ENCODE assay signal across 20 mouse cellular contexts in the genomic region with DNA sequence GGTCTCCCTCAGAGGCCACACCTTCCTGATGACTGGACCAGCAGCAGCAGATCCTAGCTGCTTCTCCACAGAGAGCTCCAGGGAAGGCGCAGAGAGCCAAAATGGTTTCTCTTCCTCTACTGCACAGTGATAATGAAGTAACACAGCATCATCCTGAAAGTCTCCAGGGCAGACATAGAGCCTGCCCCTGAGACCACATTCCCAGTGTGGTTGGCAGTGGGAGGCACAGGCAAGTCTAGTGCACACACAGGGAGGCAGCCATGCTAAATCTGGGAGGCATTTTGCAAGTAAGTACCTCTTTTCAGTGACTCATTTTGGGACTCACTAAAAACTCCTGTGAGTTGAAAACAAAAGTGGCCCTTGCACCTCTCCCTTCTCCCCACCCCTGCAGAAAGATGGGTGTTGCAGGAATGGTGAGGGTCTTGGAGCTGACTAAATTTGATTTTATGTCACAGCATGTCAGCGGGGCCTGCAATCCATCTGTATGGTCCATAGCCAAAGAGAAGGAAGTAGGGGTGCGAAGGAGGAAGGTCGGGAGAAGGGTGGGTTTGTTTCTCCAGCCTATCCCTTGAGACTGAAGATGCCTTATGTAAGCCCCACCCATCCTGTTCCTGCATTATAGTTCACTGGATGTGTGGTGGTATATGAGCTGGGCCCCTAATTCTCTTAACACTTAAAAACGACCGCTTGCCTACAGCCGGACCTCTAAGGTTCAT. TPM values are rescaled to one million over a fixed set of nuclear protein-coding genes. Genes with fewer than 3 reads are reported as not detected.
DNase-seq lines count a peak whose midpoint lies in the region; ATAC-seq and TF ChIP-seq lines count a peak whose summit lies in the region.
"Had no signal": no experiment of that assay in that cellular context is flagged by ENCODE, and none has a peak within 500 bp of the region (broad histone marks: within the 10 kb centered on the region; RNA-seq: fewer than 3 reads in every experiment).

No protein-coding gene starts in this region.

- H3K27me3 ChIP-seq in forebrain, embryonic 14.5 days (replicated peaks; ENCODE audit: control insufficient read depth, insufficient read depth, low read length) = no peaks in the 10 kb centered on the region
- no peaks in the 10 kb centered on the region for H3K27me3 ChIP-seq in forebrain, embryonic 13.5 days
- H3K27me3 ChIP-seq in intestine, embryonic 16.5 days (replicated peaks; ENCODE audit: control insufficient read depth, insufficient read depth, low read length) = no peaks in the 10 kb centered on the region
- no peaks in the 10 kb centered on the region for H3K27me3 ChIP-seq in intestine, postnatal 0 days (replicated peaks; ENCODE audit: control insufficient read depth, insufficient read depth, low read length)
- H3K27me3 ChIP-seq: embryonic facial prominence, embryonic 12.5 days; limb, embryonic 12.5 days; stomach, embryonic 15.5 days had no signal

- H3K27ac ChIP-seq in forebrain, embryonic 14.5 days (ENCODE audit: low read depth, low read length) = 0 out of 2 replicates have a peak overlapping the region, but pooled peaks have one; percentile 4
- no peak overlapping the region for H3K27ac ChIP-seq in forebrain, embryonic 13.5 days
- H3K27ac ChIP-seq in intestine, embryonic 16.5 days (ENCODE audit: low read length) = peak overlapping the region; percentile 25; the same call in 1 of the 2 replicates
- no peak overlapping the region for H3K27ac ChIP-seq in intestine, postnatal 0 days (ENCODE audit: low read depth, low read length)
- peak overlapping the region; percentile 23; the same call in 1 of the 2 replicates for H3K27ac ChIP-seq in bone marrow macrophage, adult 2 months (ENCODE audit: insufficient read depth, low read depth, low read length)
- H3K27ac ChIP-seq in macrophage = 0 out of 2 replicates have a peak overlapping the region, but pooled peaks have one; percentile 13
- H3K27ac ChIP-seq: embryonic facial prominence, embryonic 12.5 days; heart, adult 2 months; kidney, postnatal 0 days; limb, embryonic 12.5 days; stomach, embryonic 15.5 days had no signal

- H3K9ac ChIP-seq in forebrain, embryonic 14.5 days (ENCODE audit: low read length) = no peak overlapping the region
- H3K9ac ChIP-seq in forebrain, embryonic 13.5 days = no peak overlapping the region
- no peak overlapping the region for H3K9ac ChIP-seq in intestine, embryonic 16.5 days (ENCODE audit: low read depth, low read length)
- no peak overlapping the region for H3K9ac ChIP-seq in intestine, postnatal 0 days (ENCODE audit: low read depth, low read length)
- H3K9ac ChIP-seq: embryonic facial prominence, embryonic 12.5 days; limb, embryonic 12.5 days; liver, postnatal 0 days; stomach, embryonic 15.5 days had no signal

- peaks cover 20% of the 10 kb centered on the region for H3K4me1 ChIP-seq in forebrain, embryonic 14.5 days (ENCODE audit: control insufficient read depth, insufficient read depth, low read length)
- H3K4me1 ChIP-seq in forebrain, embryonic 13.5 days = peaks cover 26% of the 10 kb centered on the region
- H3K4me1 ChIP-seq in intestine, embryonic 16.5 days (ENCODE audit: control insufficient read depth, insufficient read depth, low read length) = peaks cover 16% of the 10 kb centered on the region
- H3K4me1 ChIP-seq in intestine, postnatal 0 days (replicated peaks; ENCODE audit: control insufficient read depth, insufficient read depth, low read length) = peaks cover 4% of the 10 kb centered on the region; the same call in 1 of the 2 replicates
- peaks cover 41% of the 10 kb centered on the region for H3K4me1 ChIP-seq in bone marrow macrophage, adult 2 months (ENCODE audit: control insufficient read depth, insufficient read depth, low read length)

- no peak overlapping the region for H3K4me3 ChIP-seq in forebrain, embryonic 14.5 days (ENCODE audit: low read depth, low read length)
- H3K4me3 ChIP-seq in forebrain, embryonic 13.5 days = no peak overlapping the region
- no peak overlapping the region for H3K4me3 ChIP-seq in intestine, embryonic 16.5 days (ENCODE audit: low read length)
- H3K4me3 ChIP-seq in intestine, postnatal 0 days (ENCODE audit: low read depth, low read length) = no peak overlapping the region
- H3K4me3 ChIP-seq in bone marrow macrophage, adult 2 months (ENCODE audit: insufficient read depth, low read length) = no peak overlapping the region
- H3K4me3 ChIP-seq in macrophage (ENCODE audit: inconsistent target) = no peak overlapping the region
- H3K4me3 ChIP-seq: embryonic facial prominence, embryonic 12.5 days; heart, adult 2 months; limb, embryonic 12.5 days; stomach, embryonic 15.5 days had no signal

- H3K4me2 ChIP-seq in forebrain, embryonic 14.5 days (ENCODE audit: low read length) = no peak overlapping the region
- H3K4me2 ChIP-seq in forebrain, embryonic 13.5 days = no peak overlapping the region
- H3K4me2 ChIP-seq in intestine, embryonic 16.5 days (ENCODE audit: low read depth, low read length) = no peak overlapping the region
- no peak overlapping the region for H3K4me2 ChIP-seq in intestine, postnatal 0 days (replicated peaks; ENCODE audit: low read depth)
- H3K4me2 ChIP-seq: embryonic facial prominence, embryonic 12.5 days; limb, embryonic 12.5 days; liver, embryonic 11.5 days; stomach, embryonic 15.5 days had no signal

- WGBS in forebrain, embryonic 14.5 days = 86% methylated on average over 7 of the region's 7 CpGs
- WGBS in forebrain, embryonic 13.5 days = 87% methylated on average over 7 of the region's 7 CpGs
- 77% methylated on average over 7 of the region's 7 CpGs for WGBS in intestine, embryonic 16.5 days
- 81% methylated on average over 7 of the region's 7 CpGs for WGBS in intestine, postnatal 0 days
- 77% methylated on average over 7 of the region's 7 CpGs for WGBS in macrophage (ENCODE audit: missing documents)

- H3K9me3 ChIP-seq in forebrain, embryonic 14.5 days (replicated peaks; ENCODE audit: control insufficient read depth, low read length) = no peaks in the 10 kb centered on the region
- H3K9me3 ChIP-seq in forebrain, embryonic 13.5 days (replicated peaks) = no peaks in the 10 kb centered on the region
- H3K9me3 ChIP-seq in intestine, embryonic 16.5 days (ENCODE audit: control insufficient read depth, low read length) = no peaks in the 10 kb centered on the region
- H3K9me3 ChIP-seq in intestine, postnatal 0 days (ENCODE audit: control insufficient read depth) = no peaks in the 10 kb centered on the region
- H3K9me3 ChIP-seq: embryonic facial prominence, embryonic 12.5 days; limb, embryonic 12.5 days; stomach, embryonic 15.5 days had no signal

- no peak for ATAC-seq in forebrain, embryonic 14.5 days
- no peak for ATAC-seq in forebrain, embryonic 13.5 days
- no peak for ATAC-seq in intestine, embryonic 16.5 days
- ATAC-seq in intestine, postnatal 0 days = no peak
- ATAC-seq: liver, postnatal 0 days; lung, postnatal 0 days had no signal

- no peak for TF ChIP-seq POLR2A in bone marrow macrophage, adult 2 months (IDR thresholded peaks at IDR 0.05; ENCODE audit: borderline replicate concordance, low read depth, low read length)

- peaks cover 24% of the 10 kb centered on the region for H3K79me2 ChIP-seq in macrophage (ENCODE audit: inconsistent target)

- DNase-seq in forebrain, embryonic 14.5 days (ENCODE audit: low spot score) = no peak
- no peak for DNase-seq in urinary bladder, postnatal 25 days (ENCODE audit: low spot score)
- no peak for DNase-seq in lung, postnatal 10 days
- DNase-seq: adrenal gland, postnatal 25 days; gastrocnemius, postnatal 14 days; heart, adult 2 months; heart, postnatal 4 days; kidney, adult 2 months; liver, postnatal 0 days had no signal

- no peaks in the 10 kb centered on the region for H3K36me3 ChIP-seq in forebrain, embryonic 14.5 days (ENCODE audit: control insufficient read depth, insufficient read depth, low read length)
- H3K36me3 ChIP-seq in forebrain, embryonic 13.5 days (ENCODE audit: poor library complexity, severe bottlenecking) = no peaks in the 10 kb centered on the region
- H3K36me3 ChIP-seq in intestine, embryonic 16.5 days (ENCODE audit: control insufficient read depth, insufficient read depth, low read length) = no peaks in the 10 kb centered on the region
- H3K36me3 ChIP-seq in intestine, postnatal 0 days (ENCODE audit: control insufficient read depth, insufficient read depth) = no peaks in the 10 kb centered on the region
- no peaks in the 10 kb centered on the region for H3K36me3 ChIP-seq in macrophage (ENCODE audit: inconsistent target)
- H3K36me3 ChIP-seq: embryonic facial prominence, embryonic 12.5 days; limb, embryonic 12.5 days; stomach, embryonic 15.5 days had no signal

- no peak for TF ChIP-seq CTCF in intestine, postnatal 0 days (IDR thresholded peaks at IDR 0.05; ENCODE audit: low read depth)
- no peak for TF ChIP-seq CTCF in bone marrow macrophage, adult 2 months (IDR thresholded peaks at IDR 0.05; ENCODE audit: low read depth, low read length)

RNA-seq across cellular contexts. Expression of a gene that starts 2.3 kb away (rescaled TPM):
- polyA plus RNA-seq in forebrain, embryonic 14.5 days (2014; fragmentation: Nextera tagmentation; extraction: Ambion mirVana) = 95.1 and 96.7 TPM in 2 replicates
- polyA plus RNA-seq in forebrain, embryonic 13.5 days (2015; fragmentation: Nextera tagmentation; extraction: Ambion mirVana) = 122 and 124 TPM in 2 replicates
- polyA plus RNA-seq in intestine, embryonic 16.5 days (2015; fragmentation: Nextera tagmentation; extraction: Ambion mirVana) = 124 and 128 TPM in 2 replicates
- polyA plus RNA-seq in intestine, postnatal 0 days (2015; fragmentation: Nextera tagmentation; extraction: Ambion mirVana) = 70.9 and 84.5 TPM in 2 replicates
- 15.8 and 17.0 TPM in 2 replicates for polyA plus RNA-seq in bone marrow macrophage, adult 2 months (2012; ENCODE audit: insufficient read depth, insufficient read length, missing spikeins)
- total RNA-seq in macrophage (2018; cell fraction: chromatin; rRNA removed) = 10 to 100 TPM in 24 of 26 experiments, 1 to 10 TPM in 2; 7.6 to 91.2 (median 22.2) TPM
- total RNA-seq in macrophage (2018; cell fraction: cytosol; rRNA removed) = 10 to 100 TPM; 21.6 to 55.9 (median 38.0) TPM
- 100 to 1,000 TPM in 1 of 26 experiments, 10 to 100 TPM in 24, 1 to 10 TPM in 1; 9.4 to 134 (median 28.9) TPM for total RNA-seq in macrophage (2018; cell fraction: nucleus; rRNA removed)
- polyA plus RNA-seq in macrophage (2018) = 25.6 to 82.5 TPM (median 33.5 TPM) in 3 replicates

Comparison
In these comparisons a context has a peak if more than half of its experiments do, and no peak if none do; other contexts are left out.
1. H3K27ac ChIP-seq: peak in forebrain, embryonic 14.5 days (single experiment), intestine, embryonic 16.5 days (single experiment), bone marrow macrophage, adult 2 months (single experiment) and macrophage (single experiment); none in forebrain, embryonic 13.5 days (single experiment) and intestine, postnatal 0 days (single experiment).